Mouse (Mus musculus) adrenal gland, adult 18-20 months (tissue): Measurements from ENCODE around the gene Il1r1. TPM values are rescaled to one million over a fixed set of nuclear protein-coding genes. Genes with fewer than 3 reads are reported as not detected.
"Not testable (repeated sequence)": the region's sequence is repeated elsewhere in the genome, so short reads cannot be mapped to it uniquely, and the experiment has no call there.

Experiments
- DNase-seq, 2 experiments: peaks; one replicate each; pipeline ENCODE4 v3.0.0; 2021 to 2022; ENCODE audit warnings: low spot score in 2 of 2
- total RNA-seq, 2 experiments: library from RNA; stranded (reverse); gene quantifications; 1 replicate in 1 of 2; 2 replicates in 1 of 2; pipeline ENCODE4 v1.2.3; 2021

Gene Il1r1
- total RNA-seq, 2 experiments from 2014 or later = 3.6 to 4.3 TPM

DNA sequence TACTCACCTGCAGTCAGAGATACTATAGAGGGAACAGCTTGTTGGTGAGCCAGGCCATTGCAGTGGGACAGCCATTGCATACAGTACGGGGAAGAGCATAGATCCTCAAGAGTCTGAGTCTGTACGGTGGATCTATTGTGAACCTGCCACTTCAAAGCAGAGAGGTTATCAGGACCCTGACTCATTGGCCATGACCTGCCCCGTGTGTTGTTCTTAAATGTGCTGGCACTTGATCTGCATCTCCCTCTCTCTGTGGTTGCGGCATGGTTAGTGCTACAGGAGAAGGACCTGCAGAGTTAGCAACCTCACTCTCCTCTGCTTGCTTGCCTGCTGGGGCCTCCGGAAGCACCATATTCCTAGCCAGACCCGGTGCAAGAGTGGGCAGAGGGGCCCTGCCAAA, 43.7 kb downstream of the Il1r1 start:
- DNase-seq = no peak

- no peak for DNase-seq
Measured at GRCm38 (mm10) chr1:40270415-40270814, 45.5 kb downstream of the Il1r1 start.

GRCm38 (mm10) chr1:40271052-40271451, 46.2 kb downstream of the Il1r1 start:
- no peak for DNase-seq

- DNase-seq = no peak
Measured at GRCm38 (mm10) chr1:40271486-40272055, 46.7 kb downstream of the Il1r1 start.

- no peak for DNase-seq
Measured at GRCm38 (mm10) chr1:40272204-40272603, 47.3 kb downstream of the Il1r1 start.

DNA sequence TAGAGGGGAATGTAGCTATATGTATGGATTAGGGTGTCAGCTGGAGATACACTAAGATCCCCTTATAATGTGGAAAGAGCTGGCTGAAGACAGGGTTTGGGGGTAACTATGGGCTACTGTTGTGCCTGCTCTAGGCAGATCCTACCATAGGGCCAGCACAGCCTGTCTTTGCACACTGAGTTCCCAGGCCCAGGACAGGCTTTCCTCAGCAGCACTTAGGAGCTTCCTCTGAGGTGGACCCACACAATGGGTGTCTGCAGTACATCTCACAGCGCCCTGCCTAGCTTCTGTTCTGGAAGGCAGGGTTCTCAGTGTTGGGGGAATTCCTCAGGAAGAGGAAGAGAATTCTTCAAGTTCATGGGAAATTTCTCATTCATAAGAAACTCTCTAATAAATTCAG, 48.6 kb downstream of the Il1r1 start:
- DNase-seq = no peak

GRCm38 (mm10) chr1:40275285-40276013, 50.6 kb downstream of the Il1r1 start:
- DNase-seq = no peak

DNA sequence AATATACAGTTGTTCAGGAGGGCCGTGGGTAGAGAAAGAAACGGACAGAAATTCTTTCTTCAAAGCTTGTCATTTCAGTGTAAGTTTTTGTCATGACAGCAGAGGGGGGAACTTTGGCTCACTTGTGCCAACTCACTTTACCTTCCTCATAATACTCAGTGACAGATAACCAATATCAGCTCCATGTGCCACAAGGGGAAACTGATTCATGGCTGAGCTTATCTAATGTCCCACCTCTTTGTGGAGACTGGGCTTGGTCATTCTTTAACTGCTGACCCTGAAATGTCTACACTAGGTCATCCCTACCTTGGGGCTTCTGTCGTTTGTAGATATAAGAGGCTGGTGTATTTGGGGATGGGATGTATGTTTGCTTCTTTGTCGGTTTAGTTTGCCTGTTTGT, 53.1 kb downstream of the Il1r1 start:
- no peak for DNase-seq

DNA sequence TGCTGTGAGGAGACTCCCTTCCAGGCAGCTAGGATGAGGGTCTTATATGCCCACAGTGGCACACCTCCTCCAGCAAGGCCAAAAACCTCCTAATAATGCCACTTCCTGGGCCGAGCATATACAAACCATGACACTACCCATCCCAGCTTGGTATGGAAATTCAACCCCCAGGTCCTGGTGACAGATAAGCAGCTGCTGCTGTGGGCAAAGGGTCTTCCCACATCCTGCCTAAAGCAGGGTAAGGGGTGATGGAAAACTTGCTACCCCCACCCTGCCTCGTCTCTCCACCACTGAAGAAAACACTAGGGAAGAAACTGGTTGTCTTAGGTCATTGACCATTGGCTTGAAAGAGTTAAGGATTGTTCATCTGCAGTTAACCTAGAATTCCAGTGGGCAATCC, 53.8 kb downstream of the Il1r1 start:
- DNase-seq = no peak

- DNase-seq = no peak
Measured at GRCm38 (mm10) chr1:40279182-40279743, 54.4 kb downstream of the Il1r1 start.

GRCm38 (mm10) chr1:40281950-40282349, 57.1 kb downstream of the Il1r1 start:
- DNase-seq = no peak

- DNase-seq = no peak
Measured at GRCm38 (mm10) chr1:40282394-40282793, 57.5 kb downstream of the Il1r1 start.

- no peak for DNase-seq
Measured at GRCm38 (mm10) chr1:40283995-40284394, 59.1 kb downstream of the Il1r1 start.

- no peak for DNase-seq
Measured at GRCm38 (mm10) chr1:40290489-40291255, 65.8 kb downstream of the Il1r1 start.

GRCm38 (mm10) chr1:40292231-40292630, 67.4 kb downstream of the Il1r1 start:
- no peak for DNase-seq

- DNase-seq = no peak
Measured at GRCm38 (mm10) chr1:40293891-40294290, 69.0 kb downstream of the Il1r1 start.

- no peak for DNase-seq
Measured at GRCm38 (mm10) chr1:40294824-40295223, 69.9 kb downstream of the Il1r1 start.

- DNase-seq = no peak
Measured at GRCm38 (mm10) chr1:40298053-40298452, 73.2 kb downstream of the Il1r1 start.

DNA sequence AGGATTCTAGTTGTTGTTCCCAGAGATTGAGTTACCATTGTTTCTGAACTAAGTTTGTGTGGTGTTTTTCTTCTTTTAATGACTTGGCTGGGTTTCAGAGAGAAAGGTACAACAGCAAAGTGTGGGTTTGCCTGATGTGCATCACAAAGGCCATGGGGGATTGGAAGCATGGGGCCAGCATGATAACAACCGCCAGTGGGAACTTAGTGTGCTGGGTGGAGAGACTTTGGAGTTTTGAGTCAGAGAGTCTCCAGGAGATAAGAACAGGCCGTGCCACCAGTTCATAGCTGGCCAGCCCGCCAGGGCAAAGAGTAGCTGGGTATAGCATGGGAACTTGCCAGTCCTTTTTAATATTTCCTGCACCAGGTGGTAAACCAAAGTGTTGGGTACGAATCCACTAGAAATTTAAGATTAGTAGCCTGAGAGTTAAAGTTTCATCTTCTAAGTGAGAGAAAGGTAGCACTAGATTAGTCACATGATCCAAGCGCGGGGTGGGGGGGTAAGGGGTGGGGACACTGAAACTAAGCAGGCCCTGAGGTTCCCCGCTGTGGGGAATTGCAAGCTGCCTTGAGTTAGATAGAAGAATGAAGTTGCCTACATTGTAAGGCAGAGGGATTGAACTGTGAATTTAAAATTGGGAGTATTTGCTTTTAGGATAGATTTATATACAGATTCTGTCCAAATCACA, 78.4 kb downstream of the Il1r1 start:
- no peak for DNase-seq

DNA sequence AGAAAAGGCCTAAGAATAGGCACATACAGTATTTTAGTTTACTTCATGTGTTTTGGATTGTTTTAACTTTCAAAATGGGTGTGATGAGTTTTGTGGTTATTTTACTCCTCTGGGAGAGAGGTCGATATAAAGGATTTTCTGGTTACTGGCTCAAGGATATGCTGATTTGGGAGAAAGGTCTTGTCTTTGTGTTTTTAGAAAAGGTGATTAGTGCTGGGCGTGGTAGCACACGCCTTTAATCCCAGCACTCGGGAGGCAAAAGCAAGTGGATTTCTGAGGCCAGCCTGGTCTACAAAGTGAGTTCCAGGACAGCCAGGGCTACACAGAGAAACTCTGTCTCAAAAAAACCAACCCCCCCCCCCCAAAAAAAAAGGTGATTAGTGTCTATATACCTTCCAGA, 79.4 kb downstream of the Il1r1 start:
- DNase-seq = not testable (repeated sequence)

DNA sequence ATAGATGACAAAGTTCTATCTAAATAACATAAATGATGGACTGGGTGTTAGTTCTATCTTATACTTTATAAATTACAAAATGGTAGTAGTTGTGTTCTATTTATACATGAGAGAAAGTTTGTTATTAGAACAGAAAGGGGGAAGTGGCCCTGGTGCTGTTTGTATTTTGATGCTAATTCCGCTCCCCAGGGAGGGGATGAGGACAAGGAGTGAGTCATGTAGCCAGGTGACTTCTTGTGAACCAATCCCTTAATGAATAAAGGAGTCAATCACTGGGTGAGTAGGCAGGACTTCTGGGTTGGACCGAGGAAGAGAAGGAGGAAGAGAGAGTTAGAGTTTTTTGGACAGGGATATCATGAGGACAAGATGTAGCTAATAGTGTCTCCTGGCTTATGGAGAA, 81.2 kb downstream of the Il1r1 start:
- DNase-seq = no peak
